Mouse (Mus musculus) neural tube, embryonic 13.5 days (tissue): ENCODE results near the gene Bicd2. TPM values are rescaled to one million over a fixed set of nuclear protein-coding genes. Genes with fewer than 3 reads are reported as not detected.
"Not testable (repeated sequence)": the region's sequence is repeated elsewhere in the genome, so short reads cannot be mapped to it uniquely, and the experiment has no call there.

Experiments
- ATAC-seq: fragments of 200-750 bp; cut with Nextera tagmentation; 2 replicates; pipeline ENCODE4 v1.8.0; 2017; ENCODE audit warnings: low read depth, mild to moderate bottlenecking, moderate TSS enrichment, moderate library complexity
- H3K27ac ChIP-seq: fragments of 300-500 bp; sonication (generic); replicated peaks from 2 replicates; pipeline ENCODE4 v1.5.1; 2015; ENCODE audit warnings: moderate library complexity, mild to moderate bottlenecking, inconsistent platforms
- H3K27me3 ChIP-seq: fragments of 300-500 bp; sonication (generic); 2 replicates; pipeline ENCODE4 v1.6.1; 2015; ENCODE audit warnings: mild to moderate bottlenecking, inconsistent platforms
- H3K36me3 ChIP-seq: fragments of 300-500 bp; sonication (generic); 2 replicates; pipeline ENCODE4 v1.6.1; 2015; ENCODE audit warnings: mild to moderate bottlenecking, inconsistent platforms
- H3K4me1 ChIP-seq: fragments of 300-500 bp; sonication (generic); replicated peaks from 2 replicates; pipeline ENCODE4 v1.6.1; 2015; ENCODE audit warnings: inconsistent platforms
- H3K4me2 ChIP-seq: fragments of 300-500 bp; sonication (generic); 2 replicates; pipeline ENCODE4 v1.6.1; 2015; ENCODE audit warnings: inconsistent platforms, mild to moderate bottlenecking, moderate library complexity
- H3K4me3 ChIP-seq: fragments of 300-500 bp; sonication (generic); 2 replicates; pipeline ENCODE4 v1.5.1; 2015; ENCODE audit warnings: mild to moderate bottlenecking, inconsistent platforms
- H3K9ac ChIP-seq: fragments of 300-500 bp; sonication (generic); 2 replicates; pipeline ENCODE4 v1.6.1; 2015; ENCODE audit warnings: moderate library complexity, mild to moderate bottlenecking, inconsistent platforms
- H3K9me3 ChIP-seq: fragments of 300-500 bp; sonication (generic); 2 replicates; pipeline ENCODE4 v1.6.1; 2016; ENCODE audit warnings: inconsistent platforms
- WGBS: fragments of 180-500 bp; shearing (Covaris S2); methylation state at CpG from one replicate; pipeline ENCODE4 v1.1.7; 2015; 5-methylcytosine and 5-hydroxymethylcytosine counted together
- polyA plus RNA-seq: library from polyadenylated mRNA; unstranded; fragments of >200 nt; fragmentation: Nextera tagmentation; extraction: Ambion mirVana; gene quantifications from 2 replicates; pipeline ENCODE4 v1.2.1, GENCODE M21; 2015

The Bicd2 gene
- polyA plus RNA-seq, 1 experiment from 2014 or later = 35.9 TPM

GRCm38 (mm10) chr13:49367657-49368440 lies 26.5 kb downstream of the Bicd2 start:
- H3K9me3 ChIP-seq = no peaks in the 10 kb centered on the region
- H3K4me2 ChIP-seq = no peak overlapping the region
- no peak overlapping the region for H3K9ac ChIP-seq
- peaks cover 36% of the 10 kb centered on the region for H3K36me3 ChIP-seq
- WGBS = 88% methylated on average over 4 of the region's 4 CpGs
- H3K27ac ChIP-seq = no peak overlapping the region
- H3K4me1 ChIP-seq = peaks cover 56% of the 10 kb centered on the region
- no peak overlapping the region for H3K4me3 ChIP-seq
- H3K27me3 ChIP-seq = no peaks in the 10 kb centered on the region
- no peak for ATAC-seq

- Histone ChIP-seq H3K27ac (no peak overlapping the region), H3K9me3 (no peaks in the 10 kb centered on the region), H3K4me1 (peaks cover 53% of the 10 kb centered on the region; the same call in 1 of the 2 replicates), H3K9ac (no peak overlapping the region), H3K4me3 (no peak overlapping the region), H3K27me3 (no peaks in the 10 kb centered on the region), H3K4me2 (no peak overlapping the region), H3K36me3 (peaks cover 45% of the 10 kb centered on the region)
- WGBS = 88% methylated on average over 10 of the region's 10 CpGs
- no peak for ATAC-seq
Measured at GRCm38 (mm10) chr13:49369404-49369803, 28.0 kb downstream of the Bicd2 start.

DNA sequence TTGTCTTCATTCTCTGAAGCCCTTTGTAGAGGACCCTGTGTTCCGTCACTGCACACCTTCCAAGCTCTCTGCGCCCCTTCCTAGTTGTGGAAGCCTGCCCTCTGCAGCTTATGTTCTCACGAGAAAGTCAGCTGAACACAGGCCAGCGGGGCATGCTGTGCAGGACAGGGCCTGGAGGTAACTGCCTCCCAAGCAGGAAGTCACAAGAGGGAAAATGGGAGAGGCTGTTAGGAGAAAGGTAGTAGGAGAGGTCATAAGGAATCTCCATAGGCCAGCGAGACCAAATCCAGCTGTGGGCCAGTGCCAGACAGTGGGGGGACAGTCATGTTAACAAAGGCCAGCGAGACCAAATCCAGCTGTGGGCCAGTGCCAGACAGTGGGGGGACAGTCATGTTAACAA lies 28.8 kb downstream of the Bicd2 start:
- not testable (repeated sequence) for H3K27me3 ChIP-seq, ATAC-seq, H3K4me3 ChIP-seq, H3K4me2 ChIP-seq, H3K9ac ChIP-seq, H3K27ac ChIP-seq, H3K9me3 ChIP-seq
- 88% methylated on average over 6 of the region's 6 CpGs for WGBS
- Histone ChIP-seq H3K4me1 (peaks cover 45% of the 10 kb centered on the region; the same call in 1 of the 2 replicates), H3K36me3 (peaks cover 49% of the 10 kb centered on the region)

DNA sequence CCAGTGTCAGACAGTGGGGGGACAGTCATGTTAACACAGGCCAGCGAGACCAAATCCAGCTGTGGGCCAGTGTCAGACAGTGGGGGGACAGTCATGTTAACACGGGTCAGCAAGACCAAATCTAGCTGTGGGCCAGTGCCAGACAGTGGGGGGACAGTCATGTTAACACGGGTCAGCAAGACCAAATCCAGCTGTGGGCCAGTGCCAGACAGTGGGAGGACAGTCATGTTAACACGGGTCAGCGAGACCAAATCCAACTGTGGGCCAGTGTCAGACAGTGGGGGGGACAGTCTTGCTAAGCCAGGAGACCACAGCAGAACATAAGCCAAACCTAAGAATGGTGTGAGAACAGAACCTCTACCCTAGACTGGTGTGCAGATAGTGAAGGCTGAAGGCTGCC lies 29.5 kb downstream of the Bicd2 start:
- 77% methylated on average over 5 of the region's 5 CpGs for WGBS
- not testable (repeated sequence) for ATAC-seq, H3K4me3 ChIP-seq, H3K9me3 ChIP-seq, H3K4me2 ChIP-seq, H3K27me3 ChIP-seq, H3K9ac ChIP-seq
- peaks cover 56% of the 10 kb centered on the region for H3K36me3 ChIP-seq
- peak overlapping the region; percentile 67 for H3K27ac ChIP-seq
- peaks cover 43% of the 10 kb centered on the region; the same call in 1 of the 2 replicates for H3K4me1 ChIP-seq

DNA sequence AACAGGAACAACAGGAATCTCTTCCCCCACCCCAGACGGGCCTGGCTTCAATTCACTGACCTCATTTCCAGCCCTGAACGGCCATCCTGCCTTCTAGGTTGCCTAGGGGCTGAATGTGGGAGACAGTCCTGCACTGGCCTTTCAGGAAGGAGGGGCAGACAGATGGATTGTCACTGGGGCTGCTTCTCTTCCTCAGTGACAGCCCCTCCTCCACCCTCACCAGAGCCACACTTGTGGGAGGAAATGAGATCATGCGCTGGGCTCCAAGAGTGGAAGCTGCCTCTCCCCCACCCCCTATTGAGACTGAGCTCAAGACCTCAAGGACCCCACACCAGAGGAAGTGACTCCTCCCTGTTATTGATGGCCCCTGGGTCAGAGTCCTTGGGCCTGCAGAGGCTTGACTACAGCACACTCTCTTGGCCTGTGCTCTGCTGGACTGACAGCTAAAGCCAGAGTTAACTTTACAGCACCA lies 30.1 kb downstream of the Bicd2 start:
- no peaks in the 10 kb centered on the region for H3K9me3 ChIP-seq
- peak overlapping the region; percentile 67 for H3K27ac ChIP-seq
- peaks cover 61% of the 10 kb centered on the region for H3K36me3 ChIP-seq
- no peak overlapping the region for H3K4me3 ChIP-seq
- WGBS = 42% methylated on average over 3 of the region's 3 CpGs
- H3K4me2 ChIP-seq = no peak overlapping the region
- no peaks in the 10 kb centered on the region for H3K27me3 ChIP-seq
- no peak overlapping the region for H3K9ac ChIP-seq
- peaks cover 38% of the 10 kb centered on the region; the same call in 1 of the 2 replicates for H3K4me1 ChIP-seq
- ATAC-seq = peak; percentile 57

DNA sequence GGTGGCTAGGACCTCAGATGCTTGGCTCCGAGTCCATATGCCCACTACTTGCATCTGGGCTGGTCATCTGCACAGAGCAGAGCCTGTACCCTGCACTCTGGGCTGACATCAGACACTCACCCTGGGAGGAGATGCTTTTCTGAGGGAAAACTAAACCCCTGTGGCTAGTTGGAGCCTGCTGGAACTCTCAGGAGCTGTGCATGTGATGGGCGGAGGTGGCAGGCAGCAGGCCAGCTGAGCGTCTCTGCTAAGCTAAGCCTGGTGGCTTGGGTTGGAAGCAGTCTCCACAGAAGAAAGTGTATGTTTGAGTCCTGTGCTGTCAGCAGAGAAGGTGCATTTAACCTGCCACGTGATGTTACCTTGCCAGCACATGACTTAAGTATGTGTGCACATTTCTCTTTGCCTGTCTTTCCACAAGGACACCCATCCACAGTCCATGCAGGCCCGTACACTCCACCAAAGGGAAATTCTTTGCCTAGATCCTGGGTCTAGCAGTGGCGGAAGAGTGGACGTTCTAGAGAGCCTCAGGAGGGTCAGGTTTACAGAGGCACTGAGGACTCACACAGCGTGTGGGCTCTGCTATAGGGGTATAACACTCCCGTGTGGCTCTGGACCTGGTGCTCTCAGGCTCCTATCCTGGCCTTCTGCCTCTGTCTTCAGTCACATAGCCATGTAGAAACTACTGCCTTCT lies 31.1 kb downstream of the Bicd2 start:
- peaks cover 29% of the 10 kb centered on the region; the same call in 1 of the 2 replicates for H3K4me1 ChIP-seq
- H3K36me3 ChIP-seq = peaks cover 72% of the 10 kb centered on the region
- no peak overlapping the region for H3K9ac ChIP-seq
- no peak overlapping the region for H3K4me3 ChIP-seq
- H3K9me3 ChIP-seq = no peaks in the 10 kb centered on the region
- no peak overlapping the region for H3K4me2 ChIP-seq
- H3K27ac ChIP-seq = peak overlapping the region; percentile 67; the same call in 1 of the 2 replicates
- no peaks in the 10 kb centered on the region for H3K27me3 ChIP-seq
- WGBS = 88% methylated on average over 9 of the region's 9 CpGs
- no peak for ATAC-seq

- Histone ChIP-seq H3K4me3 (no peak overlapping the region), H3K4me2 (no peak overlapping the region), H3K9me3 (no peaks in the 10 kb centered on the region), H3K36me3 (peaks cover 89% of the 10 kb centered on the region), H3K27me3 (no peaks in the 10 kb centered on the region), H3K9ac (no peak overlapping the region), H3K27ac (no peak overlapping the region), H3K4me1 (peaks cover 22% of the 10 kb centered on the region; the same call in 1 of the 2 replicates)
- WGBS = 51% methylated on average over 6 of the region's 6 CpGs
- ATAC-seq = no peak
Measured at GRCm38 (mm10) chr13:49374304-49374703, 32.9 kb downstream of the Bicd2 start.

DNA sequence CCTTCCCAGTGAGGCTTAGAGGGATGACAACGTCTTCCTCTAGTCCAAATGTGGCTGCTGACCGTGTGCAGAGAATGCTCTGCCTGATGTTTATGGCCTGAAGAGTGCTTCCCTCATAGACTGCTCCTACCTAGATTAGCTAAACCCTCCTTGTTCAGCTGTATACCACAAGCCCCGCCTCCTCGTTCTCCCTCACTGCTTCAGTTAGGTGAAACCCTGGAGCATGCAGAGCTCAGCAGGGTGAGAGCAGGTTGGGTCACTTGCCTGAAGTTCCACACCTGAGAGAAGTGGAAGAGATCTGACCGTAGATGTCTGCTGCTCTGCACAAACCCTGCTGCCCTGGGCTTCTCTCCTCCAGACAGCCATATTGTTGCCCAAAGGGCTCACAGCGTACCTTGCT lies 33.3 kb downstream of the Bicd2 start:
- Histone ChIP-seq H3K4me1 (peaks cover 22% of the 10 kb centered on the region; the same call in 1 of the 2 replicates), H3K27ac (no peak overlapping the region), H3K4me3 (no peak overlapping the region), H3K4me2 (no peak overlapping the region), H3K9ac (no peak overlapping the region), H3K27me3 (no peaks in the 10 kb centered on the region), H3K9me3 (no peaks in the 10 kb centered on the region), H3K36me3 (peaks cover 89% of the 10 kb centered on the region)
- WGBS = 71% methylated on average over 6 of the region's 6 CpGs
- ATAC-seq = no peak

GRCm38 (mm10) chr13:49377608-49378007 lies 36.2 kb downstream of the Bicd2 start:
- 84% methylated on average over 6 of the region's 6 CpGs for WGBS
- H3K4me2 ChIP-seq = no peak overlapping the region
- H3K36me3 ChIP-seq = peaks cover 89% of the 10 kb centered on the region

GRCm38 (mm10) chr13:49379301-49379700 lies 37.9 kb downstream of the Bicd2 start:
- 95% methylated on average over 20 of the region's 20 CpGs for WGBS
- Histone ChIP-seq H3K4me2 (no peak overlapping the region), H3K4me1 (0 out of 2 replicates have a peak, but pooled peaks cover 10% of the 10 kb centered on the region)

More at GRCm38 (mm10) chr13:49377608-49378007, 36.2 kb downstream of the Bicd2 start:
- H3K27ac ChIP-seq = no peak overlapping the region
- H3K9ac ChIP-seq = no peak overlapping the region
- no peak for ATAC-seq
- H3K4me1 ChIP-seq = peaks cover 10% of the 10 kb centered on the region; the same call in 1 of the 2 replicates
- H3K27me3 ChIP-seq = no peaks in the 10 kb centered on the region
- H3K4me3 ChIP-seq = no peak overlapping the region
- no peaks in the 10 kb centered on the region for H3K9me3 ChIP-seq

DNA sequence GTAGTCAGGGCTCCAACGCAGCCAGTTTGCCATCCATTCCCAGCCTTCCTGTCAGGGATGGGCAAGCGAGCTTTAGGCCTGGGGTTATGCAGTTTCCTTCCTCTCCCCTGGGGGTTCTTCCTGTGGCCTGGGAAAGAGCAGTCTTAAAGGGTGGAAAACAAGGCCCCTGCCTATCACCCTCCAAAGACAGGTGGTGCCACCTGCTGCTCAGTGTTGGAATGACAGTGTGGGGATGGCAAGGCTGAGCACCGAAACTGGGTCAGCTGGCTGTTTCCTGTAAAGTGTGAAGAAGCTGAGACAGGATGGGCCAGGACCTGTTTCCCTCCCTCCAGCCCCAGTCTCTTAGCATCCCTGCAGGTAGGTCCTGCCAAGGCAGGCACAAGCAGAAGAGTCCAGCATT lies 39.8 kb downstream of the Bicd2 start:
- Histone ChIP-seq H3K9ac (no peak overlapping the region), H3K4me3 (no peak overlapping the region), H3K9me3 (no peaks in the 10 kb centered on the region), H3K4me1 (0 out of 2 replicates have a peak, but pooled peaks cover 15% of the 10 kb centered on the region), H3K27ac (no peak overlapping the region), H3K36me3 (peaks cover 98% of the 10 kb centered on the region), H3K4me2 (no peak overlapping the region), H3K27me3 (no peaks in the 10 kb centered on the region)
- peak; percentile 47 for ATAC-seq
- WGBS = 26% methylated on average over 3 of the region's 3 CpGs

More at GRCm38 (mm10) chr13:49379301-49379700, 37.9 kb downstream of the Bicd2 start:
- H3K9me3 ChIP-seq = no peaks in the 10 kb centered on the region
- H3K9ac ChIP-seq = no peak overlapping the region
- H3K27me3 ChIP-seq = no peaks in the 10 kb centered on the region
- no peak overlapping the region for H3K27ac ChIP-seq
- peaks cover 95% of the 10 kb centered on the region for H3K36me3 ChIP-seq
- no peak overlapping the region for H3K4me3 ChIP-seq
- ATAC-seq = no peak

DNA sequence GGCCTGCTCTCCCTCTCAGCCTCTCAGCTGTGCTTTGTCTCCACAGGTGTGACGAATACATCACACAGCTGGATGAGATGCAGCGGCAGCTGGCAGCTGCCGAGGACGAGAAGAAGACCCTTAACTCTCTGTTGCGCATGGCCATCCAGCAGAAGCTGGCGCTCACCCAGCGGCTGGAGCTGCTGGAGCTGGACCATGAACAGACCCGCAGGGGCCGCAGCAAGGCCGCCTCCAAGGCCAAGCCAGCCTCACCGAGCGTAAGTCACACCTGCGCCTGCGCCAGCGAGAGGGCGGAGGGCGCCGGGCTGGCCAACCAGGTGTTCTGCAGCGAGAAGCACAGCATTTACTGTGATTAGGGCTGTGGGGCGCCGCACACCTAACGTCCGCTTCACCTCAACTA lies 41.6 kb downstream of the Bicd2 start:
- 94% methylated on average over 23 of the region's 23 CpGs for WGBS
- Histone ChIP-seq H3K4me3 (no peak overlapping the region), H3K36me3 (peaks cover 90% of the 10 kb centered on the region), H3K9me3 (no peaks in the 10 kb centered on the region), H3K27ac (no peak overlapping the region), H3K27me3 (no peaks in the 10 kb centered on the region), H3K4me1 (0 out of 2 replicates have a peak, but pooled peaks cover 15% of the 10 kb centered on the region), H3K9ac (no peak overlapping the region), H3K4me2 (no peak overlapping the region)
- ATAC-seq = no peak
